Mouse (Mus musculus): ENCODE results near the gene Pdzd2.

The Pdzd2 gene

DNA sequence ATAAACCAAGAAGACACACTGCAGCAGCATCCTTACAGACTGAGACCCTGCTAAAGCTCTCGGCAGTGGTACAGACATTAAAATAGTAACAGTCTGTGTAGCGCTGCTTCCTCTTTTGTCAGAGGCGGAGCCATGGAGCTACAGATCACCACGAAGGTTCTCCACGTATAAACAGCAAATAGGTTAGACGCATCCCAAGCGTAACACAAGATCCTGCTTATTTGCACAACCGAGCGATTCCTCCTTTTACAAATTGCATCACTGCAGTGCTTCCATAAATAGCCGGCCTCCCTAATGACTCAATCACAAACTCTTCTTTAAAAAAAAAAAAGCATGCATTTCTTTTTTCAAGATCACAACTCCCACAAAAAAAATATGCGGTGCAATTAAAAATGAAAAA is 122.1 kb downstream of the Pdzd2 start:
- ChIA-PET CTCF (interaction anchor here in 3 of 4 experiments (0.7 to 1.5 kb wide), 4 partner anchors 14 to 441 kb away, joined by 3 to 6 read pairs (median 4); no protein-coding TSS in a partner anchor), POLR2A (interaction anchor here in 1 of 4 experiments (1.6 kb wide), 1 partner anchor 11 kb away, joined by 3 read pairs; no protein-coding TSS in a partner anchor)

- CTCF ChIA-PET = interaction anchor here in 2 of 4 experiments (1.0 to 1.5 kb wide), 2 partner anchors 14 to 31 kb away, joined by 4 to 6 read pairs; no protein-coding TSS in a partner anchor
- POLR2A ChIA-PET = no interaction called here
Observed at GRCm38 (mm10) chr15:12617220-12617619, 122.5 kb downstream of the Pdzd2 start.

DNA sequence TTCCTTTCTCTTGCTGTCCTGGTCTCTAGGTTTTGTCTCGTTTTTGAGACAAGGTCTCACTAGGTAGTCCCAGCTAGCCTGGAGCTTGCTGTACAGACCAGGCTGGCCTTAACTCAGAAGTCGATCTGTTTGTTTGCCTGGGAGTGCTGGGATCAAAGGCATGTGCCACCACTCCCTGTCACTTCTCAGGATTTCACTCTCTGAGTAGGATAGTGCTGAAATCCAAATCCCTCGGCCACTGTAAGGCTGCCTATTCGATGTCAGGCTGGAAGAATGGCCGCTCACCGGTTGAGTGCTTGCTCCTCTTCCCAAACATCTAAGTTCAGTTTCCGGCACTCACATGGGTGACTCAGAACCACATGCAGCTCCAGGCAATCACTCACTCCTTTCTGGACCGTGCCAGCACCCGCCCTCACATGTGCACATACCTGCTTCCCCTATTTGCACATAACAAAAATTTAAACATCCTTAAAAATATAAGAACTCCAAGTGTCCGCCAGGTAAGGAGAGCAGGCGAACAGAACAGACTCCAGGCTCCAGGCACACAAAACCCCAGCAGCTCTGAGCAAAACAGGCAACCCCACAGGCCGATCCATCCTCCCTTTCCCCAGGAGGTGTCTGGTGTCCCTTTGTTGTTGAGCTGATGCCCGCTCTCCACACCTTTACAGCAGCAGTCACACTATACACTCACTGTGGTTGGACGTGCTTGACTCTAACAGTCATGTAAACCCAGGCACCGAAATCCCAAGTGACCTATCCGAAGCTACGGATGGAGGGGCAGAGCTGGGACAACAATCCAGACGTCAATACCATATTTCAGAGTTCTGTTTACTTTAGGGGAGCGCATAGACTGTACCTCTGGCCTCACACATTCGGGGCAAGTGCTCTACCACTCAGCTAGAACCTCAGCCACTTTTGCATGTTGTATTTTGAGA is 124.5 kb downstream of the Pdzd2 start:
- POLR2A ChIA-PET = interaction anchor here in 1 of 4 experiments (0.7 kb wide), 1 partner anchor 11 kb away, joined by 3 read pairs; no protein-coding TSS in a partner anchor
- CTCF ChIA-PET = interaction anchor here in 1 of 4 experiments (0.6 kb wide), 1 partner anchor 21 kb away, joined by 5 read pairs; no protein-coding TSS in a partner anchor

DNA sequence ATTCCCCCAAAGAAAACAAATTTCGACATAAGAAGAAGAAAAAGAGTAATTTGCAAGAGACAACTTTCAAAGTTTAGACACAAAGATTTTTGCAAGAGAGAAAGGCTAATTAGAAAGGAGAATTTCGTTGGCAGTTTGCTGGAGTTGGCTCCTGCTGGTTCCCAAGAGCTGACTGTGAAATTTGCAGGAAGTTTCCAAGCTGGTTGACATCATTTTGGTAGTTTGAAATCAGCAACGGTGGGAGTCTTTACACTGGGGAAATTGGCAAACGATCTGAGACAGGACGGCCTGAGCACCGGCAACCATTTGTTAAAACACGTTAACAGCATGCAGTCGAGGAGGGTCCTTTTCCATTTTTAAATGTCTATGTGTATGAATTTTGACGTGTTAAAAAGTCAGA is 125.7 kb downstream of the Pdzd2 start:
- POLR2A ChIA-PET = interaction anchor here in 2 of 4 experiments (0.7 kb wide), 2 partner anchors 10 to 137 kb away, joined by 3 read pairs; no protein-coding TSS in a partner anchor
- CTCF ChIA-PET = no interaction called here

- ChIA-PET POLR2A (interaction anchor here in 1 of 4 experiments (0.6 kb wide), 1 partner anchor 236 kb away, joined by 5 read pairs; no protein-coding TSS in a partner anchor), CTCF (no interaction called here)
Observed at GRCm38 (mm10) chr15:12612944-12613675, 126.6 kb downstream of the Pdzd2 start.

- POLR2A ChIA-PET = no interaction called here
- CTCF ChIA-PET = interaction anchor here in 1 of 4 experiments (0.7 kb wide), 1 partner anchor 22 kb away, joined by 3 read pairs; no protein-coding TSS in a partner anchor
Observed at GRCm38 (mm10) chr15:12608090-12608489, 131.6 kb downstream of the Pdzd2 start.

- CTCF ChIA-PET = interaction anchor here in 2 of 4 experiments (0.5 to 1.7 kb wide), 2 partner anchors 20 to 183 kb away, joined by 3 to 7 read pairs; no protein-coding TSS in a partner anchor
Observed at GRCm38 (mm10) chr15:12606306-12606705, 133.4 kb downstream of the Pdzd2 start.

DNA sequence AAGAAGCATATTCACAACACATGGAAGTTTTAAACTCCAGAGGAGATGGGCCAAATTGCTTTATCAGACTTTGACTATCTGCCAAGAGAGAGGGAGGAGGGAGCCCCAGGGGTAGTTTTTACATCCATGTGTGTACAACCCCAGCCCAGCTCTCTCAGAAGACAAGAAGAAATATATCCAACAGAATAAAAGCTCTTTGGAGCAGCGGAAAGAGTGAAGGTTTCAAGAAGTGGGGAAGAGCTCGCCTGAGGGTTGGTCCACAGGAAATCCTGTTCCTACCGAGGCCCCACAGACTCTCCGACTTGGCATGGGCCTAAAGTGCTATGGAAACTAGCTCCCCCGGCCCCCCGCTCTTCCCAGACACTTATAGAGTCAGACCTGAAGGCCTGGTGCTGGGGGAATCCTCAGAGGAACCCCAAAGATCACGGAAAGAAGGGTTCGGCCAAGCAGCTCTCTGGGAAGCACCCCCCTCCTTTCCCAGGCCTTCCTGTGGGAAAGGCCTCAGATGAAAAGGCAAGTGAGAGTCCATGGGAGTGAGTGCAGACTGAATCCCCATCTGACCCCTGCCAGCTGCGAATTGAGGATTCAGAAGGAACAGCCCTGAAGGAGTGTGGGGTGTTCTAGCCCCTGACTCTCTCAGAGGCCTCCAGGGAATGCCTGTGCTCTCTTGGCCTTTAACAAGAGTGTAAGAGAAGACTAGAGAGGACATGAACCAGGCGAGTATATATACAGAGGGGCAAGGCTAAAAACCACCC is 134.3 kb downstream of the Pdzd2 start:
- POLR2A ChIA-PET = no interaction called here
- CTCF ChIA-PET = interaction anchor here in 3 of 4 experiments (0.6 to 1.7 kb wide), 3 partner anchors 15 to 234 kb away, joined by 3 to 7 read pairs (median 3); no protein-coding TSS in a partner anchor

More at GRCm38 (mm10) chr15:12606306-12606705, 133.4 kb downstream of the Pdzd2 start:
- POLR2A ChIA-PET = interaction anchor here in 1 of 4 experiments (0.9 kb wide), 1 partner anchor 12 kb away, joined by 3 read pairs; no protein-coding TSS in a partner anchor

DNA sequence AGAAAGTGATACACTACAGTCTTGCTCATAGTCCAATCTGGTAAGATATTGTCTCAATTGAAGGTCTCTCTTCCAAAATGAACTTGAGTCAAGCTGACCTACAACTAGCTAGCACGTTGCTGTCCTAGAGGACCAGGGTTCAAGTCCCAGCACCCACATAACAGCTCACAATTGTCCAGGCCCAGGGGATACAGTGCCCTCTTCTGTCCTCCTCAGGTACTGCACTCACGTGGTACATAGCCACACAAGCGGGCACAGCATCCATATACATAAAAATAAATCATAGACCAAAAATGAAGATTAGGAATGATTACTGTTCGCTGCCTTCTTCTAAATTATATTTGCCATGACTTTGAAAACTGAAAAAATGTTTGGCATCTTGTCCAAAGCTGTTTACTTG is 136.1 kb downstream of the Pdzd2 start:
- CTCF ChIA-PET = interaction anchor here in 3 of 4 experiments (0.5 to 1.5 kb wide), 6 partner anchors 10 to 239 kb away, joined by 3 to 6 read pairs (median 4); partner anchors contain the start of gene Pdzd2 (in 1 of the 3)
- POLR2A ChIA-PET = no interaction called here

DNA sequence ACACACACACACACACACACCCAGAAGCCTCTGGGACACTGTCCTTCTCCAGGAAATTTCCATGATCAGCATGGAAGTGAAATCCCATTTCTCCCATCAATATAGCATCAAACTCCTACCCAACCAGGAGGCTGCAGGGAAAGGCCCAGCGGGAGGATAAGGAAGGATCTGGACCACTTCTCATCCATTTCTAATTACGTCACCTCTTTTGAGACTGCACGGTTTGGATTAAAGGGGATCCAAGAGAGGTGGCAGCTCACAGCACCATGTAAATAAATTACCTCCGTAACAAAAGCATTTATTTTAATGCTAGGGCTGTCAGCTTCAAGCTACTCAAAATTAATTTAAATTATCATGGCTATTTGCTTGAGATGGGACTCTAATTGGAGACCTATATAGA is 146.6 kb downstream of the Pdzd2 start:
- ChIA-PET POLR2A (no interaction called here), CTCF (interaction anchor here in 2 of 4 experiments (0.6 to 1.8 kb wide), 5 partner anchors 12 to 197 kb away, joined by 3 to 9 read pairs (median 4); partner anchors contain the start of gene Pdzd2 (in 1 of the 2))

GRCm38 (mm10) chr15:12592628-12593027 is 147.1 kb downstream of the Pdzd2 start:
- POLR2A ChIA-PET = no interaction called here

DNA sequence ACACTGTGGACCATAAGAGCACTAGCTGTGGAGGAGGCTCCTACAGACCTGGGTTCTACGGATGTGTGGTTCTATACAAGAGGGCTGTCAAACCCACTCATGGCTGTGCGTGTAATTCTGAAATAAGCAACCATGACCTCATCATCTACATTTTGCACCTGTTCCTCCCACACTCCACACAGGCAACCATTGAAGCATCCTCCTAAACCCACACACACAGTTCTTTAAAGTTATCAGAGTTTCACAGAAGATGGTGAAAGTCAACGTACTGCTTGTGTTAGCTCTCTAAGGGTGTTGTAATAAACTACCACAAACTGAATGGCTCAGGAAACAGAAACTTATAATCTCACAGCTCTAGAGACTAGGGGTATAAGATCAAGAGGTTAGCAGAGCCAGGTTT is 151.1 kb downstream of the Pdzd2 start:
- POLR2A ChIA-PET = interaction anchor here in 1 of 4 experiments (0.7 kb wide), 1 partner anchor 416 kb away, joined by 3 read pairs; no protein-coding TSS in a partner anchor
- CTCF ChIA-PET = interaction anchor here in 2 of 4 experiments (1.2 to 2.1 kb wide), 2 partner anchors 151 to 201 kb away, joined by 4 to 8 read pairs; partner anchors contain the start of gene Pdzd2 (in 1 of the 2)

More at GRCm38 (mm10) chr15:12592628-12593027, 147.1 kb downstream of the Pdzd2 start:
- CTCF ChIA-PET = interaction anchor here in 1 of 4 experiments (0.7 to 1.8 kb wide), 4 partner anchors 11 to 257 kb away, joined by 3 to 9 read pairs (median 4); partner anchors contain the start of gene Pdzd2

- ChIA-PET POLR2A (interaction anchor here (0.6 to 1.0 kb wide), 5 partner anchors 36 to 550 kb away, joined by 3 to 4 read pairs (median 3); no protein-coding TSS in a partner anchor), CTCF (interaction anchor here (0.5 to 2.4 kb wide), 78 partner anchors 8 to 657 kb away, joined by 3 to 31 read pairs (median 4); partner anchors contain the start of gene Pdzd2 (in 3 of the 4))
Observed at GRCm38 (mm10) chr15:12586852-12587424, 152.8 kb downstream of the Pdzd2 start.

DNA sequence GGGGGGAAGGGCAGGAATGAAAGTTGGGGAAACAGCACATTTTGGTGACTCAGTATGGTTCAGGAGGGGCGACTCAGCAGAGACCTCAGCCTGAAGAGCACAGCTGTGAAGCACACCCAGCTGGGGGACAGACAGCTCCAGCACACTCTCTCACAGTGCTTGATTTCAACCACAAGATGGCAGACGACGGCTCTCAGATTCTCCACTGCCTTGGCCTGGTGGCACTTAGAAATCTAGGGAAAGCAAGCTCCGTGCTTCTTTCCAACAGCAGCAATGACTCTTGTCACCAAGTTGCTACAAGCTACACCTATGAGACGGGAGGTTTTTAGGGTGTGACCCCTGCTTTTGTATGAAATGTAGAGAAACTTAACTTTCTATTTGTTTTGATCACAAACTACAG is 153.6 kb downstream of the Pdzd2 start:
- ChIA-PET CTCF (interaction anchor here (0.5 to 2.4 kb wide), 84 partner anchors 9 to 1566 kb away, joined by 3 to 31 read pairs (median 4); partner anchors contain the start of gene Pdzd2 (in 4 of the 4)), POLR2A (interaction anchor here (0.6 to 1.0 kb wide), 7 partner anchors 37 to 549 kb away, joined by 3 to 4 read pairs (median 3); no protein-coding TSS in a partner anchor)

- POLR2A ChIA-PET = no interaction called here
- CTCF ChIA-PET = no interaction called here
Observed at GRCm38 (mm10) chr15:12583051-12583450, 156.7 kb downstream of the Pdzd2 start.

GRCm38 (mm10) chr15:12582471-12582870 is 157.3 kb downstream of the Pdzd2 start:
- POLR2A ChIA-PET = interaction anchor here in 2 of 4 experiments (0.6 to 0.9 kb wide), 2 partner anchors 16 to 221 kb away, joined by 3 to 4 read pairs; no protein-coding TSS in a partner anchor
- CTCF ChIA-PET = no interaction called here

GRCm38 (mm10) chr15:12579196-12579595 is 160.5 kb downstream of the Pdzd2 start:
- POLR2A ChIA-PET = no interaction called here
- CTCF ChIA-PET = interaction anchor here in 1 of 4 experiments (0.6 kb wide), 1 partner anchor 264 kb away, joined by 6 read pairs; no protein-coding TSS in a partner anchor
